Mouse (Mus musculus) frontal cortex, adult 2 months (tissue): ENCODE measurements around the gene Vill. TPM values are rescaled to one million over a fixed set of nuclear protein-coding genes. Genes with fewer than 3 reads are reported as not detected.

Experiments used
- DNase-seq, 2 experiments: peaks; one replicate each; pipeline ENCODE4 v3.0.0; 2022; ENCODE audit warnings: low spot score in 1 of 2; ENCODE audit errors: extremely low spot score in 1 of 2
- polyA plus RNA-seq: library from polyadenylated mRNA; depleted of rRNA; stranded (reverse); fragments of >200 nt; gene quantifications from 2 replicates; pipeline ENCODE4 v1.2.3, GENCODE M21; 2012

The Vill gene
- polyA plus RNA-seq, 1 experiment = 9.1 TPM

GRCm38 (mm10) chr9:119034069-119034468 lies 18.5 kb upstream of the Vill start:
- DNase-seq = no peak

DNA sequence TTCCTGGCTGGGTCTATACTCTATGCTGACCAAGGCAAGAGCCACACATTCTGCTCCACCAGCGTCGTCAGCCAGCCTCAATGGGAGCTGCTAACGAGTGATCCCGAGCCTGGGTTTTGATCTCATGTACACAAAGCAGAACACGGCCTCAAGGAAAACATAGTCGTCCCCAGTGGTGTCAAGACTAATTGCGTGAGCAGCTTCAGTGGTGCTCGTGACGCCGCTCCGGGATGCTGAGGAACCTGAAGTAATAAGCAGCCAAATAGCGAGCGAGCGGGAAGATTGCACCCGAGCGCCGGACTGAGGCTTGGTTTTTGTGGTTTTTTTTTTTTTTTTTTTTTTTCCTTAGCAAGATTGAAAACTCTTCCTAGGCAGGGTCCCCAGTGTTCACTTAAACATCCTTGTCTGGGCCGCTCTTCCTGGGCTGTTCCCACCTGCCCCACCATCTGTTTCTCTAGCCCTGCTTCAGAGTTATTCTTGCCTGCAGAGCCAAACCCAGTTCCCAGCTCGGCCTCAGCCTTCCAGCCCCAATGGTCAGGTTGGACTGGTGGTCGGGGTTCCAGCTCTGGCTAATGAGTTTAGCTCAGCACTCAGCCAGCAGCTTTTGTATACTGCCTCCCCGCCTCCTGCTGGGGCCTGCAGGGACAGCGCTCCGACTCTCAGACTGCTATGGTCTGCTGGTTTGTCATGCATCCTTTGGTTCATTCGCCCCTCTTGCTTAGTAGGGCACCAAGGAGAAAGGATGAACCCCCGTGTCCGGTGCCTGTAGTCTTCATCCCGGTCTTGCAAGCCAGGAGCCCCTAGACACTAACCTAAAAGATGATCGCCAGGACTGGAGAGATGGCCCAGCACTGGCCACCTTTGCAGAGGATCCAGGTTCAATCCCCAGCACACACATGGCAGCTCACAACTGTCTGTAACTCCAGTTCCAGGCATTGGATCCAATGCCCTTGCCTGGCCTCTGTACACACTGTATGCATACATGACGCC lies 17.6 kb upstream of the Vill start:
- no peak for DNase-seq

- no peak for DNase-seq
These were observed 16.7 kb upstream of the Vill start for GRCm38 (mm10) chr9:119035836-119036235.

DNA sequence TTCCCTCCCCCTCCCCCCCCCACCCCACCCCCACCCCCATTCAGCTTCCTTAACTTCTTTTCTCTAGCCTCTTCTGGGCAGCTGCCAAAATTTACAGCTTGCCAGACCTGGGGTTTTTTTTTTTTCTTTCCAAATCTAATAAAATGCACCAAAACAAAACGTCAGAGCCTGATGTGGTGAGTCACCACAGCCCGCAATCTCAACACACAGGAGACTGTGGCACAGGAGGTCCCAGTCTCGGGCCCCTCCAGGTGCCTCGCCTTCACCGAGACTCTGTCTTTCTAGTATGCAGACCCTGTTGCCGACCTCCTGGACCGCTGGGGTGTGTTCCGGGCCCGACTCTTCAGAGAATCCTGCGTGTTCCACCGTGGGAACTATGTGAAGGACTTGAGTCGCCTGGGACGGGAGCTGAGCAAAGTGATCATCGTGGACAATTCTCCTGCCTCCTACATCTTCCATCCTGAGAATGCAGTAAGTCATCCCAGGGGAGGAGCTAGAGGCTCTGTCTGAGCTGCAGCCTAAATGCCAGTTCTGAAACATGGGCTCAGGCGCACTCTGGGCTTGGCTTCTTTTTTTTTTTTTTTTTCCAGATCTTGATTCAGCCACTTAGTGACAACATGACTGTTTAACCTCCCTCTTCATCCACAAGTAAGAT lies 15.4 kb upstream of the Vill start:
- peak in 1 of 2 experiments; percentile 63 for DNase-seq

- no peak for DNase-seq
These were observed 14.0 kb upstream of the Vill start for GRCm38 (mm10) chr9:119038574-119038973.

- no peak for DNase-seq
These were observed 12.3 kb upstream of the Vill start for GRCm38 (mm10) chr9:119040101-119040775.

GRCm38 (mm10) chr9:119048182-119048903 lies 4.2 kb upstream of the Vill start:
- no peak for DNase-seq

DNA sequence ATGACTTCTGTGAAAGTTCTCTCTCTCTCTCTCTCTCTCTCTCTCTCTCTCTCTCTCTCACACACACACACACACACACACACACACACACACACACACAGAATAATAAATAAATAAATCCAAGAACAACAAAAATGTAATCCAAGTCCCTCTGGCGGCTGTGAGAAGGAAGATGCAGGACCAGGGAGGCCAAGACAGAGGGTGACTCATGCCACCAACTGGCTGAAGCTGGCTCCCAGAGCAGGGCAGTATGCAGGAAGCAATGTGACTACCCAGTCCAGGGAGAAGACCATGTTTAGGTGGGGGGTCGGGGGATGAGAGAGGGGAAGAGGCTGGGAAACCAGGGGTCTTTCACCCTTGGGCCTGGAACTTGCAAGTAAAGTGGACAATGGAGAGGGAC lies 1.4 kb upstream of the Vill start:
- DNase-seq = no peak

DNA sequence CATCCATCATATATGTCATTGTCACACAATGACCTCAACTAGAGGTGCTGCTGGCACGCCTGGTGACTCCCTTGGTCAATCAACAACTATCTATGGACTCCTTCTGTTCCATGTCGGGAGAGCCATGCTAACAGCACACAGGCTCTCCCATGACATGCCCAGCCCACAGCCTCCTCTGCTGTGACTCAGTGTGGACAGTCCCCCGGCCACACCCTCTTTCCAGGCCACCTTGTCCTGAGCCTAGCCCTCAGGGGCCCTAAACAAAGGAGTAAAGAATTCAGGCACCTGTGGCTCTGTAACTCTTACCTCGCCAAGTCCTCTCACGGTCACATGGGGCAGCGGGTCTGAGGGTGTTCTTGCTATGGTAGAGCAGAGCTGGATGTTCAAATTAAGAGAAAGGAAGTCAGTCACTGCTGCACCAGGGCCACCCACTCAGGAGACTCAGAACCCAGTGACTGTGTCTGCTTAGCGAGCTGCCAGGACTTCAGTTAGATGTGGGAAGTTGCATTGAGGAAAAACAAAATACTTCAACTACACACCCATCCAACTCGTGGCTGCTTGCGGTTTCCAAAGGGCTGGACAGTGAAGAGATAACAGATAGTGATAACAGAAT lies 1.5 kb downstream of the Vill start:
- DNase-seq = no peak

DNA sequence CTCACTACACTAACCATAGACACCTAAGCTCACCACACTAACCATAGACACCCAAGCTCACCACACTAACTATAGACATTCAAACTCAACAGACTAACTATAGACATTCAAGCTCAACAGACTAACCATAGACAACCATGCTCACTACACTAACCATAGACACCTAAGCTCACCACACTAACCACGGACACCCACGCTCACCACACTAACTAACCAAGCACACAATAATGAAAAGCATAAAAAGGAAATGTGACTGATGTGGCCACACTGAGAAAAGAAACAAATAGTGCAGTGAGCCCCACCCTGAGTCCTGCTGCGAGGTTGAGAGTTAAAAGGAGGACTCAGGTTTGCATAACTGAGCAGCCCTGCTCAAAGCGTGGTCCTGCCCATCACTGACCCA lies 2.8 kb downstream of the Vill start:
- no peak for DNase-seq

- DNase-seq = no peak
These were observed 5.7 kb downstream of the Vill start for GRCm38 (mm10) chr9:119058245-119058644.

GRCm38 (mm10) chr9:119060701-119061100 lies 8.1 kb downstream of the Vill start:
- DNase-seq = no peak

DNA sequence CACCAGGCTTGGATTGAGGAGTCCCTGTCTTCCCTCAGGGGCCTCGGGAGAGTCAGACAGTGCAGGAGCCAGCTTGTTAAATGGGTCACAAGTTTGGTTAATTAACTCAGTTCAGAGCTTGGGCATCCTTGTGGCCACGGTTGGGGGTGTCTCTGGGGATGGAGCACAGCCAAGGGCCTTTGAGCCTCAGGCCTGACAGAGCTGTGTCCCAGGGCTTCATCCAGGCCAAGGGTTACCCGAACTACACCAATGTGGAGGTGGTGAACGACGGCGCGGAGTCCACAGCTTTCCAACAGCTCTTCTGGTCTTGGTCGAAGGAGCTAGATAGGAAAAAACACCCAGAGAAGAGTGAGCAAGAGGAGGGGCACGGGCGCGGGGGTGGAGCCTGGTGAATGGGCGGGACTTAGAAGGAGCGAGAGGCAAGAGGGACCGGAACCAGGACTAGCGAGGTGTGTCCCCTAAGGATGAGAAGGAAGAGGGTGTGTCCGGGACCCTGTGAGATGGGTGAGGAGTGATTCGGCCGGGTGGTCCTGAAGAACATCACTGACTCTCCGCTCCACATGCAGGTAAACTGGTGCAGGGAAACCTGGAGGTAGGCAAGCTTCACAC lies 10.6 kb downstream of the Vill start:
- DNase-seq = no peak

GRCm38 (mm10) chr9:119064296-119064695 lies 11.7 kb downstream of the Vill start:
- DNase-seq = no peak

- DNase-seq = peak; percentile 43 to 94
These were observed 15.0 kb downstream of the Vill start for GRCm38 (mm10) chr9:119067601-119068000.

GRCm38 (mm10) chr9:119068266-119068665 lies 15.7 kb downstream of the Vill start:
- no peak for DNase-seq

DNA sequence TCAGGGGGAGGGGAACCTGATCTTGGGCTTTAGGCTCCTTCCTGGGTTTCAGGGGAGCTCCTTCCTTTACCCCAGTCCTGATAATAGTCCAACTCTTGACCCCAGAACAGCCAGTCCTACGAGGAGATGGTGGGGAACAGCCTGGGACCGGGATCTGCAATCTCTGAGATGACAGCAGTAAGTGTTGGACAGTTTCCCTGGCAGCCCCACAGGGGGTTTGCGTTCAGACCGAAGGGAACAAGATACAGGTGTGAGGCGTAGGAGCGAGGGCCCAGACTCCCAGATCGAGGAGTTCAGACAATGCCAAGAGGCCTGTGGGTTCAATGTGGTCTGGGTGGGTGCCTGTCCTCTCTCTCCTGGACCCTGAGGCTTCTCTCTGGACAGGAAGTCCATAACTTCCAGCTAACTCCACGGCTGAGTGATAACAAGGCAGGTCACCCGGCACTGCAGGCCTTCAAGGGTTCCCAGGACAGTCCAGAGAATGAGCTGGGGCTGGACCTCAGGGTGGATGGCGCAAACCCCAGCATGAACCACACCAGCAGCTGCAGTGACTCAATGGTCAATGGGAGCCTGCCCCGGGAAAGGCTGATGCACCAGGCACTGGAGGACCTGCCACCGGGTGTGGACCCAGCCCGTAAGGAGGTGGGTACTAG lies 17.7 kb downstream of the Vill start:
- no peak for DNase-seq

- no peak for DNase-seq
These were observed 19.2 kb downstream of the Vill start for GRCm38 (mm10) chr9:119071786-119072185.

DNA sequence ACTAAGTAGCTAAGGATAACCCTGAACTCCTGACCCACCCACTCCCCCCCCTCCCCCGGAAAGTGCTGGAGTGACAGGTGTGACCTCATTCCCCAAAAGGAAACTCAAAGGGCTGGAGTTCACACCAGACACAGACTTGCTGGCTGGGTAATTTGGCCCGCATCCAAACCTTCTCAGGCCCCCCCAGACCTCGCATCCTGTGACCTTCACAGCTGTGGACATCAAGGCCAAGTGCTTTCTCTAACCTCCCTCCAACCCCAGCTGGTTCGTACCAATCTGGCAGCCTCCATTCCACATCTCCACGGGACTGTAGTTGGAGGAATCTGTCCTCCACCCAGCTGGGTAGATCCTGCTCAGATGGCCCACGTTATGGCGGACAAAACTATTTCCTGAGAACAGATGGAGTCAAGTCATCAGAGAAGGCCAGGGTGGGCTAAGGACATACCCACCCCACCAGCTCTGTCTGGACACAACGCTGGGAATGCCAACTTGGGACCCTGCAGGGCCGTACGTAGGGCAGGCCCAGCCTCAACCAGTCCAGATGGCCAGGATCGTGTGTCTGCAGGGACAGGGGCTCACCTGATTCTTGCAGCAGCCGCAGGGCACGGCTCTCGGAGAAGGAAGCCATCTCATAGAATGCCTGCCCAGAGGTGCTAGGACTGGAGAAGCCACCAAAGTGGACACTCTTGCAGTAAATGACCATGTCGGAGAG lies 20.8 kb downstream of the Vill start:
- no peak for DNase-seq
